Comparison of ENCODE assay signal across 8 mouse cellular contexts in the genomic region with DNA sequence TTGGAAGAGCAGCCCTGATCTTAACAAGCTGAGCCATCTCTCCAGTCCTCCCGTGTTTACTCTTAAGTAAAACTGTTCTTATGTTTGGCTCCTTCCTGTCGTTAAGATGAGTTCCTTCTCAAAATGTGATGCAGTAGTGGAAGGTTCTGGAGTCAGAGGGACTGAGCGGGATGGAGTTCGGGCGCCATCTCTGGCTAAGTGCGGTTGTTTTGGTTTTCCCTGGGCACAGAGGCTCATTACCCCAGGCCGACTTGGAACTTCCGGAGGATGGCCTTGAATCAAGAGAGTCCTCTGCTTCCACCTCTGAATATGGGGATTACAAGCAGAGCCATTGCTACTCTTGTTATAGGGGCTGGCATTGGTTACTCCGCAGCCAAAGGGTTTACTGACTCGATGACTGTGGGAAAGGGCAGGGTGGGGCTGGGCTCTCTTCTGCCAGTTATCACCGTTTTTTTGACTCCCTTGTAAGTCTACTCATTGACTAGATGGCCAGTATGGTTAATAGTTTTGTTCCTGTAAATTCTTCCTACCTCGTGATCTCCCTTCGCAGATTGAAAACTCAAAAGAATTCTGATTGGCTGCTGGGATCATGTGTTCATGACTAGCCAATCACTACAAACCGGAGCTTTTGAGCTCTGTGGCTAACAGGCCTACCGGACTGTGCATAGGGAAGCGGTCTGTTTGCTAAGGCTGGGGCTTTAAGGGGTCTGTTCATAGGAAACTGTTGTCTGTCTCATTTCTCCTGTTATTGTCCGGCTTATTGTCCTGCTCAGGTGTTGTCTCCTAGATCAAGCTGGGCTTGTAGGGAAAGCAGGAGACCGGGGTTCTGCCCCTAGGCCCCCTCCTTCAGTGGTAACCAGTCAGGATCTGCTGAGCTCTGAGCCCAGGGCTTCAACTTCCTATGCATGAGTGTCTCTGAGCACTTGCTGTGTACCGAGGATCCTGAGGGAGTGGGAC. TPM values are rescaled to one million over a fixed set of nuclear protein-coding genes. Genes with fewer than 3 reads are reported as not detected.
A peak's percentile ranks its signal among the peaks of the same experiment; 100 is the strongest.
DNase-seq lines count a peak whose midpoint lies in the region; ATAC-seq and TF ChIP-seq lines count a peak whose summit lies in the region.

No protein-coding gene starts in this region.

- H3K9ac ChIP-seq in intestine, embryonic 16.5 days (ENCODE audit: low read depth, low read length): peak overlapping the region; percentile 41
- H3K9ac ChIP-seq in liver, embryonic 14.5 days (replicated peaks): peak overlapping the region; percentile 40; the same call in 1 of the 2 replicates

- peak overlapping the region; percentile 16; the same call in 1 of the 2 replicates for H3K4me3 ChIP-seq in intestine, embryonic 16.5 days (ENCODE audit: low read length)
- peak overlapping the region; percentile 29 to 32; a peak in 3 of 4 replicates for H3K4me3 ChIP-seq in liver, embryonic 14.5 days (ENCODE audit: insufficient read depth in 1 of 2, low read depth in 2 of 2, low read length in 2 of 2)

- DNase-seq in left cerebral cortex, adult 18-20 months (ENCODE audit: low spot score in 2 of 2): peak; percentile 30 to 37
- no peak for DNase-seq in left cerebral cortex, postnatal 4 days
- peak; percentile 62 to 78 for DNase-seq in cerebellum, postnatal 10 days
- peak; percentile 54 to 66 (median 64) for DNase-seq in liver, embryonic 14.5 days (ENCODE audit: low read depth in 3 of 3, low spot score in 3 of 3)
- peak; percentile 45 to 51 for DNase-seq in natural killer cell, adult 2 months (ENCODE audit: low spot score in 2 of 2)

- WGBS in intestine, embryonic 16.5 days: 52% methylated on average over 19 of the region's 19 CpGs
- WGBS in liver, embryonic 14.5 days (ENCODE audit: insufficient replicate concordance): 53% methylated on average over 19 of the region's 19 CpGs

- no peak for TF ChIP-seq EP300 in liver, embryonic 14.5 days (IDR thresholded peaks at IDR 0.05; ENCODE audit: low read depth)

- H3K4me1 ChIP-seq in intestine, embryonic 16.5 days (ENCODE audit: control insufficient read depth, insufficient read depth, low read length): peaks cover 20% of the 10 kb centered on the region
- peaks cover 23 to 29% of the 10 kb centered on the region in 2 experiments for H3K4me1 ChIP-seq in liver, embryonic 14.5 days (replicated peaks; ENCODE audit: control insufficient read depth in 2 of 2, insufficient read depth in 2 of 2, low read length in 1 of 2)

- TF ChIP-seq CTCF in liver, embryonic 14.5 days (IDR thresholded peaks at IDR 0.05; ENCODE audit: low read depth): no peak

- H3K4me2 ChIP-seq in intestine, embryonic 16.5 days (ENCODE audit: low read depth, low read length): peak overlapping the region; percentile 43
- peak overlapping the region; percentile 64 for H3K4me2 ChIP-seq in liver, embryonic 14.5 days (ENCODE audit: low read depth)

- H3K9me3 ChIP-seq in intestine, embryonic 16.5 days (ENCODE audit: control insufficient read depth, low read length): no peaks in the 10 kb centered on the region
- H3K9me3 ChIP-seq in liver, embryonic 14.5 days (ENCODE audit: control insufficient read depth, low read length): no peaks in the 10 kb centered on the region

- no peaks in the 10 kb centered on the region for H3K36me3 ChIP-seq in intestine, embryonic 16.5 days (ENCODE audit: control insufficient read depth, insufficient read depth, low read length)
- H3K36me3 ChIP-seq in liver, embryonic 14.5 days (replicated peaks; ENCODE audit: control insufficient read depth, insufficient read depth, low read depth): no peaks in the 10 kb centered on the region; the same call in 1 of the 2 replicates

- H3K27ac ChIP-seq in intestine, embryonic 16.5 days (ENCODE audit: low read length): peak overlapping the region; percentile 96
- peak overlapping the region; percentile 55 for H3K27ac ChIP-seq in liver, embryonic 14.5 days

- peak; percentile 80 for ATAC-seq in granulocyte monocyte progenitor cell, adult 5-6 weeks (replicated peaks; ENCODE audit: poor library complexity, severe bottlenecking)
- peak; percentile 78 for ATAC-seq in intestine, embryonic 16.5 days
- peak; percentile 78 for ATAC-seq in liver, embryonic 14.5 days (ENCODE audit: insufficient read depth)
- ATAC-seq in CD4-positive, CD25-positive, alpha-beta regulatory T cell, adult 4 months: no peak

- intact Hi-C loops in left cerebral cortex, postnatal 4 days (cut with DNase I): no loop called here

- no peaks in the 10 kb centered on the region for H3K27me3 ChIP-seq in intestine, embryonic 16.5 days (replicated peaks; ENCODE audit: control insufficient read depth, insufficient read depth, low read length)
- H3K27me3 ChIP-seq in liver, embryonic 14.5 days (ENCODE audit: control insufficient read depth, insufficient read depth, low read length): no peaks in the 10 kb centered on the region

RNA-seq across cellular contexts. Expression of gene Chmp4b, which starts 25.4 kb away (rescaled TPM):
- 100 to 1,000 TPM; 222 to 229 TPM for total RNA-seq in left cerebral cortex, adult 18-20 months (2021)
- total RNA-seq in left cerebral cortex, postnatal 4 days (2021): 100 to 1,000 TPM; 182 to 201 TPM
- total RNA-seq in granulocyte monocyte progenitor cell, adult 5-6 weeks (2014; fragmentation: Nextera tagmentation): 108 and 120 TPM in 2 replicates
- total RNA-seq in granulocyte monocyte progenitor cell, adult 5-6 weeks (2017): 125 and 129 TPM in 2 replicates
- polyA plus RNA-seq in intestine, embryonic 16.5 days (2015; fragmentation: Nextera tagmentation; extraction: Ambion mirVana): 23.6 and 28.7 TPM in 2 replicates
- 48.0 and 84.2 TPM in 2 replicates for polyA plus RNA-seq in liver, embryonic 14.5 days (2012; rRNA removed)
- polyA plus RNA-seq in liver, embryonic 14.5 days (2014; fragmentation: Nextera tagmentation; extraction: Ambion mirVana): 8.1 and 9.1 TPM in 2 replicates
- 1 to 10 TPM; 2.4 to 6.2 TPM for polyA plus RNA-seq in CD4-positive, CD25-positive, alpha-beta regulatory T cell, adult 4 months (2017; shearing (Covaris generic))
